Mouse (Mus musculus): ENCODE measurements at regions not wholly inside any gene's neighbourhood (a gene's known extent, or its start where the extent isn't known, plus 50 kb on each side); places are given as distances from the start of the nearest gene placed in this dataset.
"Not testable (repeated sequence)": the region's sequence is repeated elsewhere in the genome, so short reads cannot be mapped to it uniquely, and the experiment has no call there.

GRCm38 (mm10) chr2:21976337-21976736, 251.0 kb upstream of the Myo3a start:
- in situ Hi-C loops (cut with MboI, MseI) = loop anchor here (5.0 kb wide), 1 partner anchor 571 kb away; no protein-coding TSS in a partner anchor

GRCm38 (mm10) chr2:21976831-21977230, 250.5 kb upstream of the Myo3a start:
- in situ Hi-C loops (cut with MboI, MseI) = loop anchor here (5.0 kb wide), 1 partner anchor 570 kb away; no protein-coding TSS in a partner anchor

- in situ Hi-C loops (cut with MboI, MseI) = no loop called here
Observed at GRCm38 (mm10) chr2:21980177-21980576, 247.1 kb upstream of the Myo3a start.

DNA sequence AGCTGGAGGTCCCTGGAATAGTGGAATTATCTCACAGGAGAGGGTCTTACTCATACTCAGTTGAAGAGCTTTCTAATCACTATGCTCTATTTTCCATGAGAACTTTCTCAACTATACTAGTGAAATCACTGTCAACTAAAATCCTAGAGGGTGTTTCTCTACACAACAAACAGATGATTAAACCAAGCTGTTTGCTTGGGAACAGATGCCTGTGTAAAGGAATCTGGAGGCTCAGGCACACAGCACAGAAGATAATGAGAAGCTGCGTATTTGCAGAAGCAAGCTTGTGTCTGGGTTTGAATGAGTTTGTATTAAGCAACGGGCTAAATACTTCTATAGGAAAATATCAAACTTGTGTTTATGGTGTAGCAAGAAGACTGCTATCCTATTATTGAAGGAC, 202.9 kb upstream of the Myo3a start:
- in situ Hi-C loops (cut with MboI, MseI) = no loop called here

DNA sequence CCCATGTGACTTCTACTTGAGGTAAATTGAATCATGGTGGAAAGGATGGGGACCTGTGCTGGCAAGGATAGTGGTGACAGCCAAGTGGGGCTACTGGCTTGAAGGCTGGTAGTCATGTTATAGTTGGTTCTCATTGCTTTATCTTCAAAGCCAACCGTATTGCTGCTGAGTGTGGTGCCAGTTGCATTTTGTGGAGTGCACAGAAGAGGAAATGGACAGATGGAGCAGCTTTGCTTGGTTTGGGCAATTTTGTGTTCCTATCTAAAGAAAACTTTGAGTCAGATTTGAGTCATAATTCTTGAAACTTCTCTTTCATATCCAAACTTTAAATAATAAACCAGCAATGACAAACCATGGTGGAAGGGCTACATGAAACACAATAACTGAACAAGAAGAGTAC, 200.5 kb upstream of the Myo3a start:
- in situ Hi-C loops (cut with MboI, MseI) = no loop called here

GRCm38 (mm10) chr2:22028569-22028968, 198.7 kb upstream of the Myo3a start:
- in situ Hi-C loops (cut with MboI, MseI) = no loop called here

GRCm38 (mm10) chr2:22029022-22029803, 198.1 kb upstream of the Myo3a start:
- in situ Hi-C loops (cut with MboI, MseI) = no loop called here

DNA sequence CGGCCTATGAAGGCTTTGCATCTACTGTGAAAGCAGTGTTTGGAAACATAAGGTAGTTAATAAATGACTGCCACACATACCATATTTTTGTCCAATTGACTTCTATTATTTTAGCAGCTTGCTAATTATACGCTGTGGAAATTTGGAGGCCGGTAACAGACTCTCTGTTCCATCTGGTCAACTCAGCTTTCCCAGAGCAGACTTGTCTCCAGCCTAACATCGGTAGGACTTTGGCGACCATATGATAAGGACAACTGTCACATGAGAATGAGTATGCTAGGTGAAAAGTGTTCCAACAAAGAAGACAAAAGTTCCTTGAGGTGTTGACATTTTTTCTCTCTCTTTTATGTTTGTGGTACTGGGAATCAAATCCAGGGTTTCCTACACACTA, 197.5 kb upstream of the Myo3a start:
- in situ Hi-C loops (cut with MboI, MseI) = no loop called here

DNA sequence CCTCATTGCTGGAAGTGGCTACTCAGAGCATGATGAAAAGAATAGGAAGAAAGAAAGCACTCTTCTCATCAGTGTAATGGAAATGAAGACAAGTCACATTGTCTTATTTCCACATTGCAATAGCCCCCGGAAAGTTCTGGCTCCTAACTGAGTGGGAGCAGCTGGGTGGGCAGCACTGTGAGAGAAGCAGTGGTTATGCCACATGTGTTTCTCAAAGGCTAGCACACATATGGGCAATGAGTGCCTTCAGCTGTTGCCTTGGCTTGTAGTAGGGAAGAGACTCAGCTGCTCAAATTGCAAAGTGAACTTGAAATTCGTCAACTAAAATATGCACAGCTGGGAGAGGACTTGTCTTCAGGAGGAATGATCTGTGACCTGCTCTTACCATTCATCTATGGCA, 190.5 kb upstream of the Myo3a start:
- in situ Hi-C loops (cut with MboI, MseI) = no loop called here

DNA sequence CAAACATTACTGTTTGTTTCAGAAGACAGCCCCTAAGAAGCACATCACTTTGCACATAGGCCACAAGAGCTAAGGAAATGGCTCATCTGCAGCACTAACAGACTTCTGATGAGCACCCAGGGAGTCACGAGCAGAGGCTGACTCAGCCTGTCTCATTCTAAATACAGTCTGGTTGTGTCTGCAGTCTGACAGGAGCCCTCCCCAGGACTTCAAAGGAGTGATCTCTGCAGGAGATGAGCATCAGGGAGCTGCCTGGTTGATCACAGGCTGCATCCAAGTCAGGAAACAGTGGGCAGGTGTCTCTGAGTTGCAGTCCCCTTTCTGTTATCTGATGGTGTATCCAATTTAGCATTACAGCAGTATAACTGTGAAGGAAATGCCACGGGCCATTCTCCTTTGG, 188.5 kb upstream of the Myo3a start:
- in situ Hi-C loops (cut with MboI, MseI) = no loop called here

GRCm38 (mm10) chr2:22043937-22044336, 183.4 kb upstream of the Myo3a start:
- in situ Hi-C loops (cut with MboI, MseI) = not testable (repeated sequence)

DNA sequence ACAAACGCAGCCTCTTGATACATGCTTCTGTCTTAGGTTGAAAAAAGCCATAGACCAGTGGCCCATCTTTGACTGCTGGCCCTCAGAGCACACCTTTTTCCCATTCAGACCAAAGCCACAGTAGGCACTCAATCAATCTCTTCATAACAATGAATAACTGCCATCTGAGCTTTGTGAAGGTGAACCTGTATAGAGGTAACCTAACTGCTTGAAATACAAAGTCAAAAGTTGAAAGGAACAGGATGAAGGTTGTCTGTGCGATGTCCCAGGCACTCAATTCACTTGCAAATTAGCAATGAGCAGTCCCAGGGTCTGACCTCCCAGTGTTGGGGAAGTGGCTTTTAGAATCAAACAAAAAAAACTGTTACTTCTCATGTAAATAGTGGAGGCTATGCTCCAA, 182.4 kb upstream of the Myo3a start:
- in situ Hi-C loops (cut with MboI, MseI) = no loop called here

DNA sequence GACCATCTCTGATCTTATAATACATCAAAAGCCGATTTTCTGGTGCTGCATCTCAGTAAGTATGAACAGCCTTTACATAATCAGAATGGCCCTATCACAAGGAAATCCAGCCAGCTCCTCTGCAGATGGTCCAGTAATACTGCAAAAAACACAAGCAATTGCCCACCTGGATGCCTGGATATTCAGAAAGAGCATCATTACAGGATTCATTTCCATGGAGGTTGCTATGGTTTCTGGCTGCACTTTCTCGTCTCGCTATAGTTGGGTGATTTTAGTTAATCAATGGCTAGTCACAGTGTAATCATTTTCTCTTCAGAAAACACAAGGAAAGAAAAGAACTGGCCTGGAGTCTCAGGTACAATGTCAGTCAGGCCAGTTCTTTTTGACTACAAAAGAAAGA, 179.8 kb upstream of the Myo3a start:
- in situ Hi-C loops (cut with MboI, MseI) = no loop called here

GRCm38 (mm10) chr2:22066535-22066934, 160.8 kb upstream of the Myo3a start:
- in situ Hi-C loops (cut with MboI, MseI) = no loop called here

DNA sequence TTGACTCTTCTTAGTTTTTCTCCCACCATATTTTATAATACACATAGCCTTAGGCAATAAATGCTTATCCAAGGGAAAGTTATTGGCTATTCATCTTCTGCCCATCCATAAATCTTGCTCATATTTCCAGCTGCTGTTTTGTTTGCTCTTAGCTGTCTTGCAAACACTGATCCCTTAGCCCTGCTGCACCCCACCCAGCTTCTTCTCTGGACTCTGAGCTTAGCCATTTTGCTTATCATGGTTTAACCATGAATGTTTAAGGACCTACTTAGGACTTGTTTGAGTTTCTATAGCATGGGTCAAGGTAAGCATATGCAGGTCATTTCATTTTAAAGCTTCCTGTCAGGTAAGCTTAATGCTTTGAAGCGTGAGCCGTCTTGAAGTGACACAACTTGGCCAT, 130.5 kb upstream of the Myo3a start:
- in situ Hi-C loops (cut with MboI, MseI) = no loop called here

DNA sequence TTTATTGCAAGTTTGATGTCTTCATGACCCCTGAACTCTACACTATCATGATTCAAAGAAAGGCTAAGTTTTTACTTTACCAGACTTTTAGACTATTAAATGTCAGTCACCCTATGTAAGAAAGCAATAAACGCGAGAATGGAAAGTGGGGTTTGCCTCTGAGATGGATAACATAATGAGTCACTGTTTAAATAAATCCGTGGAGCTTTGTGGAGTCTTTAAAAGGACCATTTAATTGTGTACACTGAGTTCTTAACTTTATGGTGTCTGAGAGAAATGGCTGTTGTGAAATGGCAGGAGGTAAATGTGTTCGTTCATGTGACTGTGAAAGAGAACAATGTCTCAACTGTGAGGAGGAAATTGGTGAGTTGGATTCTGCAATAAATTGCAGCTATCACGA, 122.2 kb upstream of the Myo3a start:
- in situ Hi-C loops (cut with MboI, MseI) = no loop called here

- in situ Hi-C loops (cut with MboI, MseI) = loop anchor here (10.0 kb wide), 1 partner anchor 715 kb away; no protein-coding TSS in a partner anchor
Observed at GRCm38 (mm10) chr2:22149721-22150120, 77.6 kb upstream of the Myo3a start.

GRCm38 (mm10) chr2:22156576-22156975, 70.7 kb upstream of the Myo3a start:
- in situ Hi-C loops (cut with MboI, MseI) = no loop called here

GRCm38 (mm10) chr2:22165443-22165842, 61.9 kb upstream of the Myo3a start:
- in situ Hi-C loops (cut with MboI, MseI) = no loop called here

- in situ Hi-C loops (cut with MboI, MseI) = no loop called here
Observed at GRCm38 (mm10) chr2:22165919-22166318, 61.4 kb upstream of the Myo3a start.

All from regulatory T cell (primary cell).